Mouse (Mus musculus) embryonic fibroblast, embryonic 13.5 days (primary cell): ENCODE results near the gene Cbx7.

Experiments
- CTCF ChIP-seq: IDR thresholded peaks from 2 replicates; pipeline ENCODE4 v1.5.1; 2011; ENCODE audit warnings: mild to moderate bottlenecking, control low read depth, low read length, moderate library complexity, borderline replicate concordance; ENCODE audit not compliant: insufficient read depth
- POLR2A ChIP-seq: IDR thresholded peaks from 2 replicates; pipeline ENCODE4 v1.6.1; 2011; ENCODE audit warnings: low read depth, mild to moderate bottlenecking, control low read depth, low read length, moderate library complexity

- no peak for TF ChIP-seq CTCF
- no peak for TF ChIP-seq POLR2A
Observed at GRCm38 (mm10) chr15:79914357-79914756, 56.6 kb downstream of the Cbx7 start.
